Mouse (Mus musculus) CD4-positive naive resting alpha-beta T cell, adult 57 days (primary cell): ENCODE data around the gene Olfr860. TPM values are rescaled to one million over a fixed set of nuclear protein-coding genes. Genes with fewer than 3 reads are reported as not detected.

ENCODE experiments used
- total RNA-seq: library from RNA; stranded (reverse); gene quantifications from one replicate; pipeline ENCODE4 v1.2.4, GENCODE M21; 2023

Gene Olfr860
- not detected for total RNA-seq

DNA sequence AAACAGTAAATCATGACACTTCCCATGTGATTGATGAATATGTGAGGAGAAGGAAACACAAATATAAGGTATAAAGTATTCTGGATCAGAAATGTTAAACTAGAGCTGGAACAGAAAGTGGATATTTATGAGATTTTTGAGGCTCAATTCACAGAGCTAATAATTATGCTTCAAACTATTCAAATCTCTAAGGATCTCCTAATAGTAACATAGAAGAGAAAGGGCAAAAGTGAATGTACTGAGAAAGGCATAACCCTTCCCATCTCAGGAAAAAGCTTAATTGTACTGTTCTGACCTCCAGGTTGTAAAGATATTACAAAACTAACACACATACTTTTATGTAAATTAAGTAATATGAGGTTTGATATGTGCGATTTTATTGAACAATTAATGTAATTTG is at the start of gene Olfr860:
TSS of gene Olfr860 (minus strand) at position 101 of the 400 bp plus-strand sequence.

DNA sequence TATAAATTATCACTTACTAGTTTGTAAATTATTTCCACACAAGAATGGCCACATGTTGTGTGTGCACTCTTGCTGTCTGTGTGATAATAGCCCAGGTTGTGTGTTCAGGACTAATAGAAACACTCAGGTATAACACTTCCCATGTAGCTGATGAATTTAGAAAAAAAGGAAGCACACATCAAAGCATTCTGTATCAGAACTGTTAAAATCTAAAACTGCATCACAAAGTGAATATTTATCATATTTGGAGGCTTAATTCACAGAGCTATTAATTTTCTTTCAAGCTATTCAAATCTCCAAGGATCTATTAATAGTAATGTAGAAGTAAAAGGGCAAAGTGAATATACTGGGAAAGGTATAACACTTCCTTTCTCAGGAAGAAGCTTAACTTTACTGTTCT is 38.4 kb upstream of the Olfr860 start, which contains the start of gene Olfr862:
TSS of gene Olfr862 (minus strand) at position 101 of the 400 bp plus-strand sequence.

DNA sequence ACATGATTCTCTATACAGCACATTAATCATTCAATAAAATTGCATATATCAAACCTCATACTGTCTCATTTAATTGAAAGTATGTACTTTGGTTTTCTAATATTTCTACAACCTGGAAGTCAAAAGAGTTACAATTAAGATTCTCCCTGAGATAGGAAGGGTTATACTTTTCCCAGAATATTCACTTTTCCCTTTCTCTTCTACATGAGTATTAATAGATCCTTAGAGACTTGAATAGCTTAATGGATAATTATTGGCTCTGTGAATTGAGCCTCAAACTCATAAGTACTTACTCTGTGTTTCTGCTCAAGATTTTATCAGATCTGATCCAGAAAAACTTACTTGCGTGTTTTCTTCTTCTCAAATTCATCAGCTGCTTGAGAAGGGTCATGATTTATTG is 44.9 kb downstream of the Olfr860 start, which contains the start of gene Olfr859:
TSS of gene Olfr859 (plus strand) at position 301 of the 400 bp plus-strand sequence.

Other genes starting within 250 kb of the Olfr860 start
- 33.9 TPM for gene Zfp317, start 227.6 kb downstream of the Olfr860 start, total RNA-seq
- gene Olfr857, start 140.3 kb downstream of the Olfr860 start, total RNA-seq = not detected
- gene Olfr58, start 69.5 kb downstream of the Olfr860 start, total RNA-seq = not detected
- not detected for gene Olfr859, start 44.8 kb downstream of the Olfr860 start, total RNA-seq
- not detected for gene Olfr862, start 38.3 kb upstream of the Olfr860 start, total RNA-seq
- not detected for gene Olfr77, start 67.1 kb upstream of the Olfr860 start, total RNA-seq
- not detected for gene Olfr866, start 178.3 kb upstream of the Olfr860 start, total RNA-seq
- gene Olfr867, start 207.8 kb upstream of the Olfr860 start, total RNA-seq = not detected
- not detected for gene Olfr868, start 248.9 kb upstream of the Olfr860 start, total RNA-seq